Mouse (Mus musculus): ENCODE measurements around the gene Arhgap45.
"Not testable (repeated sequence)": the region's sequence is repeated elsewhere in the genome, so short reads cannot be mapped to it uniquely, and the experiment has no call there.

The Arhgap45 gene

DNA sequence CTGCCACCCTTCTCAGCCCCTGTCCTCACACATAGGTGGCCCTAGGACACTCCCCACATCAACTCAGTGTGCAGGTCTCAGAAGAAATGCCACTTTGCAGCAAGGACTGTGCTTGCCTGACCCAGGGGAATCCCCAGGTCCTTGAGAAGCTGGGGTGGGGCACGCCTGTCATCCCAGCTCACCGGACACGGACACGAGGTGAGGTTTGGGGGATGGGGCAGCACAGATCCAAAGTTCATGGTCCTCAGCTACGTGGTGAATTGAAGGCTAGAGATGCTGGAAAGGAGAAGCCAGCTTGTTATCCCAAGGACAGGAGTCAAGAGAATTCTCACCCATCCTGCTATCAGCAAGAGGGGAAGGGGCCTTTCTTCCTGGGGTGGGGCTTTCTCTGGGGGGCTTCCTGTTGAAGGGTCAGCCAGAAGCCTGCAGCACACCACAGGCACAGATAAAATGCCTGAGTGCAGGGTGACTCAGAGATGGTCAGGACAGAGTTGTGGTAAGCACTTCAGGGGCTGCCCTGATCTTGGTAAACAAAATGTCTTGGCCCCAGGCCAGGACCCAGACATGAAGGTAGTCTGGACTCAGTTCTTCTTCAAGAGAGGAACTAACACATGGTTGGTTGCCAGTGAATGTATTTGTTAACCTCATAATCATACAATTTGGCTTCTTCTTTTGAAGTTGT is 16.5 kb downstream of the Arhgap45 start:
- in situ Hi-C loops (cut with MseI, MboI) = no loop called here

DNA sequence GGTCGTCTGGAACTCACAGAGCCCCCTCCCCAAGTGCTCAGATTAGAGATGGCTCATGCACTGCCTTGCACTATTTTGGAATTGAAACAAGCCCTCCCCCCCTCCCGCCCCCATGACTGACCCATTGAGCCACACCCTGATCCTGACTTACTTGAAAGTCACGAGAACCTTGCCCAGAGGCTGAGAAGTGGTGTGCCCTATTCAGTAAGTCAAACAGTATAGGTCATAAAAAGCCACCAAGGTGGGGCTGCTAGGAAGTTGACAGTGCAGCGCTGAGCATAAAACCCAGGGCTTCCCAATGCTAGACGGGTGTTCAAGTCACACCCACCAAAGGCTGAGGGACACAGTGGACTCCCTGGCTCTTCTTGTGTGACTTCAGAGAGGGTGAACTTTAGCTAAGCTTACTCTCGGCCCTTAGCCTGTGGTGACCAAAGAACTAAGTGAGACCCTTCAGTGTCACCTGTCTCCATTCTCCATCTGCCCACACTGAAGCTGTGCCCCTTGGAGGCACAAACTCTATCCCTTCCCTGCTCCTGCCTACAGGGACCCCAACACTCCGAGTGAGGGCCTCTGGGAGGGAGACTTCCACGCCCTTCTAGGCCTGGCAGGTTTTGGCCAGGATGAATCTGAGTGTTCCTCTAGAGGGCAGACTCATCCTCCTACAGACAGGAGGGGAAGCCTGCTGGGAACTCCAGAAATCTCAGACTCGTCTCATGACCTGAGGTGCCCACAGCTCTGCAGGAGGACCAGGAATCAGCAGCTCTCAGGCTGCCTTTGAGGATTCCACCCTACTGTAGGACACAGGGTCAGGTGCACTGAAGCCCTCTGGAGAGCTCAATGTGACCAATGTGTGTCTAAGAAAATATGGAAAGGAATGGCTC is 17.3 kb downstream of the Arhgap45 start:
- in situ Hi-C loops (cut with MseI, MboI) = no loop called here

DNA sequence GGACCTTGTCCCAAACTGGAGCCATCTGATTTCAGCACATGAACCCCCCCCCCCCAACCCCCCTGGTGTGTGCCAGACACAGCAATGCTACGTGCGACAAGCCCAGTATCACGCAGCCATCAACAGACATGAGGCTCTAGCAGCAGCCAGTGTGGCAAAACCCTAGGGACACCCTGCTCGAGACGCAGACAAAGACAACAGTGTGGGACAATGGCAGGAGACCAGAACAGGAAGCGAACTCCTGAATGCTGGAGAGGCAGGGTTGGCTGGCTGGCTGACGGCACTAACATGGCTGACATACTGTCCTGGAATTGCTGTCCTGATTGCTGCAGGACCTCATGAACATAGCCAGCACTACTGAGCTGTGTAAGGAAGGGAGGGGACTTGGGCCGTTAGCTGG is 18.7 kb downstream of the Arhgap45 start:
- in situ Hi-C loops (cut with MseI, MboI) = no loop called here

DNA sequence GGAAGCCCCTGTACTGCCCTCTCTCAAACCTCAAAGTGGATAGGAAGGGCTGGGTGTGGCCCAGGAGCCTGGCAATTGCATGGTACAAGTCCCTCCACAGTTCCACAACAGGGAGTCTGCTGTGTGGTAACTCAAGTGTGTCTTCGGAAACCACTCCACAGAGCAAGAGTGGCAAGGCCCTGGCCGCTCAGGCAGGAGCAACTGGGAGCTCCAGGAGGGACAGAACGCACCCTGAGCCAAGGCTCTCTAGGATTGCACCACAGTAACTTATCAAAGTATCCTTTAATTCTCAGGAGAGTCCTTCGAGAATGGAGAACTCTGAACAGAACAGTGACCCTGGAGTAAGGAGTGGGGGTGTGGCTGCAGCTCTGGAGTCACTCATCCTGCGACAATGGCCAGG is 19.2 kb downstream of the Arhgap45 start:
- in situ Hi-C loops (cut with MseI, MboI) = no loop called here

DNA sequence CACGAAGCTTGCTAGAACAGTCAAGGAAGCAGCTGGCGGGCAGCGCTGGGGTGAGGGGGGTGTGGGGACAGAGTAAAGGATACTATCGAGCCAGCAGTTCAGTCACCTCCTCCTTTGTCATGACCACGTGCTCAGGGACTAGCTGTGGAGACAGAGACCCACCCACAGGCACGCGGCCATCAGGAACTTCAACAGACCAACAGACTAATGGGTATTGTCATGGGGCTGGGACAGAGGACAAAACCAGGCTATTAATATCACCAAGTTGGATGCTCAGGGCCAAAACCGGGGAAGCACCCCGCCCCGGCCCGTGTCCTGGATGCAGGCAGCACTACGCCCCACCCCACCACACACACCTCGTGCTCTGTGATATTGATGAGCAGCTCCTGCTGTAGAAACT is 20.4 kb downstream of the Arhgap45 start:
- in situ Hi-C loops (cut with MseI, MboI) = no loop called here

DNA sequence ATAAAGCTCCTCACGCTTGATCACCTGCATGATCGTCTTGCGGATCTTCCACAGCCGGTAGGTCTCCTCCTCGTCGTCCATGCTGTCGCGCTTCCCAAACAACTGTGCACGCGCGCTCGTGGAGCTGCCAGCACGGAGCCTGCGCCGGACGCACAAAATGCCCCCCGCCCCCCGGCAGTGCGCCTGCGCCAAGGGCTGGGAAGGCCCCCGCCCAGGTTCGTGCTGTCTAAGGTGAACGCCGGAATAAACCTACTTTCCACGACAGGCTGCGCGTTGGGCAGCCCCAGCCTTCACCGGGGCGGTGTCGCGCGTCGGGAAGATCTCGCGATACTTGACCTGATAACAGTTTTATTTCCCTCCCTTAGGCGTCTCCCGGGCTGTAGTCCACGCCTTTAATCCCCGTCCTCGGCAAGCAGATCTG is 23.1 kb downstream of the Arhgap45 start, which contains the start of gene Polr2e:
Polr2e (minus strand) TSS at position 237 of the 421 bp plus-strand sequence.
- in situ Hi-C loops (cut with MseI, MboI) = no loop called here

DNA sequence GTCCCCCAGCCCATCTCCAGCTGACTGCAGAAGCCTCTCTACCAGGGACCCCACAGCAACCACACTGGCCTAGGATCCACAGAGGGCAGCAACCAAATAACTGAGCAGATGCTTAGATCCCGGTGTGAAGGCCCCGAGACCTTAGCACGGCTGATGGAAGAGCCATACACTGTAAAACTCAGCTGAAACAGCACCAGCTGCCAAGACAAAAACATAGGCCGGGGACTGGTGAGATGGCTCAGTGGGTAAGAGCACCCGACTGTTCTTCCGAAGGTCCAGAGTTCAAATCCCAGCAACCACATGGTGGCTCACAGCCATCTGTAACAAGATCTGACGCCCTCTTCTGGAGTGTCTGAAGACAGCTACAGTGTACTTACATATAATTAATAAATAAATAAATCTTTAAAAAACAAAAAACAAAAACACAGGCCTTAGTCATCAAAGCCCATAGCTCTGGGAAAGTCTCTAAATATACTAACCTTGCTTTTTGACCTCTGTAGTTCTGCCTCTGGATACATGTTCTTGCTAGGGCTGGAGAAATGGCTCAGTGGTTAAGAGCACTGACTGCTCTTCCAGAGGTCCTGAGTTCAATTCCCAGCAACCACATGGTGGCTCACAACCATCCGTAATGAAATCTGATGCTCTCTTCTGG is 25.1 kb downstream of the Arhgap45 start:
- in situ Hi-C loops (cut with MseI, MboI) = not testable (repeated sequence)

DNA sequence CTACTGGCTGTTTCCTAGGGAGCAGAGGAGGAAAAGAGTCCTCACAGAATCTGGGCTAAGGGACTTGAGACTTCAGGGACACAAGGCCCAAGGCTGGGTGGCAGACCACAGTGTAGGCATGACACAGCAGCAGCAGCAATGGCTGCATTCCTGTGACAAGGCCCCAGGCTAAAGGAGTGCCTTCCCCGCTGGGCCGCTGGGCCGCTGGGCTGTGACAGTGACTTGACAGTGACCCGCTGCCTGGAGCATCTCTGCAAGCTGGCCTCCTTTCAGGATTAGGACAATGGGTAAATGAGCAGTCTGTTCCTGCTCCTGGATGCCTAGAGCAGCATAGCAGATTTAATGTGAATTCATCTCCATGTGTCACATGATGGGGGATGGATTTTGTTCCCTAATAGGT is 27.6 kb downstream of the Arhgap45 start:
- in situ Hi-C loops (cut with MseI, MboI) = no loop called here

DNA sequence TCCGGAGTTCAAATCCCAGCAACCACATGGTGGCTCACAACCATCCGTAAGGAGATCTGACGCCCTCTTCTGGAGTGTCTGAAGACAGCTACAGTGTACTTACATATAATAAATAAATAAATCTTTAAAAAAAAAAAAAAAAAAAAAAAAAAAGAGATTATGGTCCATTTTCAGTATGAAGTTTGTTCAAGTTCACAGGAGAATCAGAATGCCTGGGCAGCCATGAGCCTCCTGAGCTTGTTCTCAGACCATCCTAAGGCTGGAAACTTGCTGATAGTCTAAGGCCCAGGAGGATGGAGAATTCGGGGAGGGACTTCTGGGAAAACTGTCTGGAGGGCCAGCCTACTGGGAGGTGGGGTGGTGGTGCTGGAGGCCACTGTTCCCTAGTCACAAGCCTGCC is 28.9 kb downstream of the Arhgap45 start:
- in situ Hi-C loops (cut with MseI, MboI) = not testable (repeated sequence)

DNA sequence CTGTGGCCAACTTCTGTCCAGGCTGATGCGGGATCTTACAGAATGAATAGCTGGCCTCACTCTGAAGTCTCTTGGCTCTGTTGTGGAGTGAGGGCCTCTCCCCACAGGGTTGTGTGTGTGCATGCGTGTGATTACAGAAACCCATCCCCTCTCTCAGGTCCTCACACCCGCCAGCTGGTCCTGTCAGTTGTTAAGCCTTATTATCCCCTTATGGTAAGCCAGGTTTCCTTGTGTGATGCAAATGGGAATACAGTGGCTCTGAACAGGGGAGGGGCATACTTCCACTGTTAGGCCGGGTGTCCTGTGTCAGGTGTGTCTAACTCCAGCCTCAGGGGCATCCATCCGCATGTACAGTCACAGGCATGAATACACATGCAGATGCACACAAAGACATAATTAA is 29.3 kb downstream of the Arhgap45 start:
- in situ Hi-C loops (cut with MseI, MboI) = no loop called here

DNA sequence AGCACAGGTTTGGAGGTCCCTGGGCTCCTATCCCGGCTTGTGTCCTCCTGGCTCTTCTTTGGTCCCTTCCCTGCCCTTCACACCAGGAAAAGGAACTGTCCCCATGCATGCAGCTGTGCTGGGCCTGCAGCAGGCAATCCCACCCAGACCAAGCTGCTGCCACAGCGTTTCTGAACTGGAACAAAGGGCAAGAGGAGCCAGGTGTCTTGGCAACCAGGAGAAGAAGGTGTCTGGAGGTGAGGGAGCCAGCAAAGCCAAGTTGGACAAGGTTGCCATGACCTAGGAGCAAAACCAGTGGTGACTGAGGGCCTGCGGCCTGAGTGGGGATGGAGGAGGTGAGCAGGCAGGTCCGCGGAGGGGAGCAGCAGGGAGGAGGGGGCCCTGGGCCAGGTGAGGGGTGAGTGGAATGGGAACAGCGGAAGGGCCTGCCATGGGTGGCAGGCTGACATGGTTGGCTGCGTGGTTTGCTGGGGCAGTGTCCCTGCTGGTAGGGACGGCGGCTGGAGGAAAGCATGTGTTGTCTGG is 30.6 kb downstream of the Arhgap45 start, which contains the start of gene Gpx4:
Gpx4 (plus strand) TSS at position 126 of the 525 bp plus-strand sequence.
- in situ Hi-C loops (cut with MseI, MboI) = no loop called here

DNA sequence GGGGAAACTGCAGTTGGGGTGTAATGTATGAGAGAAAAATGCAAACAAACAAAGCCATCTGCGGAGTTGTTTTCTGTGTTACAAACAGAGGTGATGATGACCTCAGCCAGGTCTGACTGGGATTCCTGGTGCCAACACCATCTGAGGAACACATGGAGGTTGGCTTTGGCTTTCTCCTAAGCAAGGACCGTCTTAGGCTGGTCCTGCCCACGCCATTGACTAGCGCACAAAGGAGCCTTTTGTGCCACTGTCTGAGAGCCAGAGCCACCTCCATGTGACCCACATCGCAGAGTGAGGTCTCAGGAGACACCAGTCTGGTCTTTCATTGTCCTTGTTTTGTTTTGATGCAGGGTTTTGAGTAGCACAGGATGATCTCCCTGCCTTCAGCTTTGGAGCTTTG is 31.9 kb downstream of the Arhgap45 start:
- in situ Hi-C loops (cut with MseI, MboI) = no loop called here

DNA sequence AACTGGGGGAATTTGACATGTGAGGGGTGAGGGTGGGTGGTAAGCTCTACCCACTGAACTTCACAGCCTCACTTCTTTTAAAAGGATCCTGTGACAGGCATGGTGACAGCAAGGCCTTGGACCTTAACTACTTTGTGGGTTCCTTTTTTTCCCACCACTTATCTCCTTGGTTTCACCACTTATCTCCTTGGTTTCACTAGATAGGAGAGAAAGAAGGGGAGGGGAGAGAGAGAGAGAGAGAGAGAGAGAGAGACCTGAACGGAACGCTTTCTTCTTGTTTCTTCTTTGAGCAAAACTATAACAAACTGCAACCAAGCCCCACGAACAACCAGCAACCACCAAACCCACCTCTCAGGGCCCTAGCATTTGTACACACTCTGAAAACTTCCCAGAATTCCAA is 32.4 kb downstream of the Arhgap45 start:
- in situ Hi-C loops (cut with MseI, MboI) = no loop called here

DNA sequence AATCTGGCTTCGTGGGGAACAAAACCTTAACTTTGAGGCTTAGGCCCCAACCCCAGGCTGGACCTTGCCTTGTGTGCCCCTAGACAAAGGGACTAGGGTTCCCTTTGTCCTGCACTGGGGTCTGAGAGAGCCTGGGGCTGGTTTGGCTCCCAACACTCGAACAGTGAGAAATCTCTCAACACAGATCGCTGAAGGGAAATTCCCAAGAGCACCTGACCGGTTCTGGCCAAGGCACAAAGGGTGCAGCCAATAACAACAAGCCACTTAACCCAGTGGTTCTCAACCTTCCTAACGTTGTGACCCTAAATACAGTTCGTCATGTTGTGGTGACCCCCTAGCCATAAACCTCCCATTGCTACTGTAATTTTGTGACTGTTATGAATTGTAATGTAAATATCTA is 33.8 kb downstream of the Arhgap45 start:
- in situ Hi-C loops (cut with MseI, MboI) = no loop called here

DNA sequence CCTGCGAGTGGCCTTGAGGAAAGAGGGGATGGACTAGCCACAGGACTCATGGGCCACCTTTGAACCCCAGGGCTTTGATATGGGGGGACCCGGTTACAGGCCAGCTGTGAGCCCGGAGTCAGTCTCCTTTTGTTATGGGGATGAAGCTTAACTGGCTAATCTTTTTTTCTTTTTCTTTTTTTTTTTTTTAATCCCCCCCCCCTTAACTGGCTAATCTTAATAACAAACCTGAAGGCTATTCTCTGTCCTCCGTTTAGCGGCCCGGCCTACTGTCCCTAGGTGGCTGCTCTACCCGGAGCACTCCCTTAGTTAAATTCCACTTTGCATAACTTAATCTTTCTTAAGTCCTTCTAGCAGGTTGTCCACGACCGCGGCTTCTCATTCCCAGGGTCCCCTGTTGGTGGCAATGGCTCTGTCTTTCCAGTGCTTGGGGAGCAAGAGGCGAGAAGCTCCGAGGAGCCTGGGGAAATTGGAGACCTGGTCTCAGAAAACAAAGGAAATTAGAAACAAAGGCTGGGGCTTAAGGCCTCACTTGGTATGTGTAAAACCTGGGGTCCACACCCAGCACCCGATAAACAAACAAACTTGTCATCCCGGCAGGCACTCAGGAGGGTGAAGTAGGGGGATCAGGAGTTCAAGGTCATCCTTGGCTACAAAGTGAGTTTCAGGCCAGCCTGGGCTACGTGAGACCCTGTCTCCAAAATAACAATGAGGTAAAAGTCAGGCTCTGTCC is 34.6 kb downstream of the Arhgap45 start:
- in situ Hi-C loops (cut with MseI, MboI) = no loop called here

DNA sequence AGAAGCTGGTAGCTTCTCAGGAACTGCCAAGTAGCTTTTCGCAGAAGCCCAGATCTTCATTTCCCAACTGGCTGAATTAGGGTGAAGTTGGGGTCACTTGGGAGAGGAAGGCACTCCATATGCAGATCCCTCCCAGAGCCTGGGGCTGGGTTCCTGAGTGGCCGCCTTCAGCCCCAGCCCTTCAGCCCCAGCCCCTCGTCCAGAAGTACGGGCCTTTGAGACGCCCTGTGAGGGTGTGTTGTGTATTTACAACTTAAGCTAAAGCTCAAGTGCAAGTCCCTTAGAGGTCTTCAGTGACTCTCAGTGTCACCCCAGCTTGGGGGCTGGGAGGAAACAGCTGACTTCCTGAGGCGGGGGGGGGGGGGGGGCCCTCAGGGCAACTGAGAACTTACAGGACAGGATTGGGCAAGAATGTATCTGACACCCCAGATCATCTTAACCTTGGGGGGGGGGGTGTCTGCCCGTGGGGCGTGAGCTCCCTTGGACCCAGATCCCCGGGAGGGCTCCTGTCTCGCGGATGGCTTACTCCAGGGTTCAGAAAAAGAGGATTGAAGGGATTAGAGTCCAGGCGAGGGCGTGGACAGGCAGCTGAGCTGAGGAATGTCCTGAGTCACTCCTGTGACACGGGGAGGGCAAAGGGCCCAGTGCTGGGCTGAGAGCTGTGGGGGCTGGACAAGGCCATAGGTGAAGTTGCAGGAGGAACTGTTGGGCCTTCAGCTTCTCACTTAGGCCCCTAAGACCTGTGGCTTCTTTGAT is 35.3 kb downstream of the Arhgap45 start:
- in situ Hi-C loops (cut with MseI, MboI) = no loop called here

DNA sequence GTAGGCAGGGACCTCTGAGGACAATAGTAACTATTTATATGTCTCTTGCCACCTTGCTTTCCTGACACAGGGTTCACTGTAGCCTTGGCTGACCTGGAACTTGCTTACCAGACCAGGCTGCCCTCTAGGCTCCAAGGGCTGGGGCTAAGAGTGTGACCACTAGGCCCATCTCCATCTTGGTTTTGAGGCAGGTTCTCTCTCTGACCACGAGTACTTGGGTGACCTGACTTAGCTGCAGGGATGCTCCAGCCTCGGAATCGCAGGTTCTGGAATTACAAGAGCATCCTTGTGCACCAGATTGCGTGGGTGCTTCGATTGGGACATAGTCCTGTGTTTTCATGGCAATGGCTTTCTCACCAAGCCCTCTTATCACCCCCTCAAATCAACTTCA is 35.9 kb downstream of the Arhgap45 start:
- in situ Hi-C loops (cut with MseI, MboI) = no loop called here

DNA sequence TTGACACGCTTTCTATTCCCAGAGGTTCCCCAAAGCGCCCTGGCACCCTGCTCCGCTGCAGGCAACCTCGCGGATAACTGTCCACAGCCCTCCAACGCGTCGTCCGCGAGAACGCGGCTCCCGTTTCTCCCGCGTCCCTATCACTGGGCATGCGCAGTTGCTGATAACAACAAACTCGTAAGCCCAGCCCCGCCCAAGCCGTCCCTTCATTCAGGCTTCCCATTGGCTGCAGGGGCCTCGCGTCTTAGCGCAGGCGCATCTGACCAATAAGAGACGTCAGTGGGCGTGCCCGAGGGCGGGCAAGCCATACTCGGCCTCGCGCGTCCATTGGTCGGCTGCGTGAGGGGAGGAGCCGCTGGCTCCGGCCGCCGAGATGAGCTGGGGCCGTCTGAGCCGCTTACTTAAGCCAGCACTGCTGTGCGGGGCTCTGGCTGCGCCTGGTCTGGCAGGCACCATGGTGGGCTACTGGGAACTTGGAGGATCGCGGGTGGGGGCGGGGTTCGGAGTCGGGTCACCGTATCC is 36.9 kb downstream of the Arhgap45 start:
- in situ Hi-C loops (cut with MseI, MboI) = no loop called here

DNA sequence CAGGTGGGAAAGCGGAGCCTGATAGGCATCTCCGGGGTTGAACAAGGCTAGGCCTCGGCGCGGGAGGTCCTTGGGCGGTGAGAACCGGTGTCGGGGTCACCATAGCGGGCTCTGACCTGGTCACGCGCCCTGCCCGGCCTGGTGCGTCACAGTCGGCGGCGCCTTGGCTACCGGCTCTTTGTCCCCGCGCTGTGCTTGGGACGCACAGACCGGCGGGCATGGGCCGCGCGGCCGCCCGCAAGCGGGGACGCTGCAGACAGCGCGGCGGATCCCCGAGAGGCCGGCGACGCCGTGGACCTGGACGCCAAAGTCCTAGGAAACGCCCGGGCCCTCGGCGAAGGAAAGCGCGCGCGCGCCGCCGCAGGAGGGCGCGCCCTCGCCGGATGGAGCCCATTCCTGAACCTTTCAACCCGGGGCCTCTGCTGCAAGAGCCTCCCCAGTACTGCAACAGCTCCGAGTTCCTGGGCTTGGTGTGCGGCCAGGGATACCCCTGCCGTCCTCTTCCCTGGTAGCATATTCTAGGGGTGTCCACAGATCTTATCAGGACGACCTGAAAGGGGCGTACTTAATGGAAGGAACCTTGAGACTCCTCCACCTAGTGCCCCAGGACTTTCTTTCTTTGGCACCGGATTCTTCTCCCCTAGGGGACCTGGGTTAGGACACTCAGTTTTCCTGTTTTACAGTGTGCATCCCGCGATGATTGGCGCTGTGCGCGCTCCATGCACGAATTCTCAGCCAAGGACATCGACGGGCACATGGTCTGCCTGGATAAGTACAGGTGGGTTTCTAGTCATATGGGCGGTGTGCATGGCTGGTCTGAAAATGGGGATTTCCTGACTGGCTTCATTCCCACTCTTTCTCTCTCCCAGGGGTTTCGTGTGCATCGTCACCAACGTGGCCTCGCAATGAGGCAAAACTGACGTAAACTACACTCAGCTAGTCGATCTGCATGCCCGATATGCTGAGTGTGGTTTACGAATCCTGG is 37.7 kb downstream of the Arhgap45 start:
- in situ Hi-C loops (cut with MseI, MboI) = no loop called here
